Mouse (Mus musculus): ENCODE measurements around the gene Mob3c. TPM values are rescaled to one million over a fixed set of nuclear protein-coding genes. Genes with fewer than 3 reads are reported as not detected.

Gene Mob3c
- total RNA-seq, 1 experiment from 2014 or later = 14.8 TPM

DNA sequence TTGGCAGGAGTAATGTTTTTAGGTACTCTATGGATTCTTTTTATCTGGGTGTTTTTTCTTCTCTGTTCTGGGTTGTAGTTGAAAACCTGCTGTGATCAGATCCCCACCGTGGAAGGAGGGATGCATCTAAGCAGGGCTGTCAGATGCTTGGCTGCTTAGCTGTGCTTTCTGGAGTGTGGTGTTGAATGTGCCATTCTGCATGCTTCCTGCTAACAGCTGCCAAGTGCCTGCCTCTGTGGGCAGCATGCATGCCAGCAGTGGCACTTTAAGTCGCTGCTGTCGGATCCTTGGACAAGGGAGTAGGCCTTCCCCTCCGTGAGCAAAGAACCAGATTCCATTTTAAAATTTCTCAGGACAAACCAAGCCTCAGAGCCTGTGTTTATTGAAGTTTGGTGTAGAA lies 27.7 kb downstream of the Mob3c start:
- no peak for ATAC-seq (replicated peaks in 1 of 2; ENCODE audit: insufficient read depth in 1 of 2, low FRiP score in 2 of 2, low TSS enrichment in 1 of 2, low read depth in 1 of 2, poor library complexity in 2 of 2, severe bottlenecking in 2 of 2)

DNA sequence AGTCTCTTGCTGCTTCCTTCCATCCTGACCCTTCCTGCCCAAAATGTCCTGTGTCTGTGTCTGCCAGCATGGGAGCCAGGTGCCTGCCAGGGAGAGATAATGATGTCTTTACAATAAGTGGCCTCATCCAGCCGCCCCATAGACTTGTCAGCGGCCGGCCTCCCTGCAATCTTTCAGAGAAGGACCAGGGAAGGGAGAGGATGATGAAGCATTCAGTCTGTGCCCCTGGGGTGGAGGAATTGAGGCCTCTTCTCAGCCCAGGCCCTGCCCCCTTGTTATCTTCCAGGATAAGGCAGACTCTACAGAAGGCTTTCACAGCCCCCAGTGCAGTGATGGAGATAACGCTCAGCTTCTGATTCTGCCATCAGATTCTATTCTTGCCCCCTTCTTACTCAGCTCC lies 28.4 kb downstream of the Mob3c start:
- ATAC-seq (replicated peaks in 1 of 2; ENCODE audit: insufficient read depth in 1 of 2, low FRiP score in 2 of 2, low TSS enrichment in 1 of 2, low read depth in 1 of 2, poor library complexity in 2 of 2, severe bottlenecking in 2 of 2) = no peak

DNA sequence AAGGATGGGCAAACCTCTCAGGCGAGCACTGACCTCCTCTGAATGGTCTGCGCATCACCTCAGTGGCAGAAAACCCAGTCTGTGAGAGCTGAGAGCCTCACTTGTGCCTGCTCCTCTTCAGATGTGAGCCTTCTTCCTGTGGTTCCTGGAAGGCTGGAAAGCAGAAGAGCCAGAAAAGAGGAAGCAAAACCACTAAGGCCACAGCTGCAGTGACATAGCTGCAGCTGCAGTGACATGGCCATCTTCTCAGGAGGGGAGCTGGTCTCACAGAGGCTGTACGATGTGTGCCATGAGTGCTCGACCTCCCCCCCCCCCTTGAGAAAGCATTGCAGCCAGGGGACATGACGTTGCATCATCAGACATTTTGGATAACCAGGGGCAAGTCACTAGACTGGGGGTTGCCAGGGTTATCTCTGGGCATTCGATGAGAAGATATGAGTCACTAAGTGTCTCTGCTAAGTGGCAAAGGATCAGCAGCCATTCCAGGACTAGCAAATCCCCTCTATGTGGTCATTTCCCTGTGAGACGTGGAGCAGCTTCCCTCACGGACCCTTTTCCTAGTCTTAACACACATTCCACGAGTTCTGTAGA lies 29.5 kb downstream of the Mob3c start:
- peak; percentile 69 to 90 for ATAC-seq (replicated peaks in 1 of 2; ENCODE audit: insufficient read depth in 1 of 2, low FRiP score in 2 of 2, low TSS enrichment in 1 of 2, low read depth in 1 of 2, poor library complexity in 2 of 2, severe bottlenecking in 2 of 2)

DNA sequence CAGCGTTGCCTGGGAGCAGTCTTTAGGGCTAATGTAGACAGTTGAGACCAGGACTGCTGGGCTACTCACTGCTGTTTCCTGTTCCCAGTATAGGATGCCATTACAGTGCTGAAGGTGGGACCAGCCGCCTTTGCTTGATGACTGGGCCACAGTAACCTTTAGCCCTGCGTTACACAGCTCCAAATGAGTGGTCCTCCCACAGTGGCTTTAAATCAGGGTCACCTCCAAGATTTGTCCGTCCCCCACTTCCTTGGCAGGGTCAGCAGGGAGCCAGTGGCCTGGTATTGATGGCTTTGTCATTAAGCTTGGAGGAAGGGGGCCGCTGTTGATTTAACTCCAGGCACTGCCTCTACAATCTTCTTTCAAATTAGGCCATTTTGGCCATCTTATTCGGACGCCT lies 35.5 kb downstream of the Mob3c start:
- no peak for ATAC-seq (replicated peaks in 1 of 2; ENCODE audit: insufficient read depth in 1 of 2, low FRiP score in 2 of 2, low TSS enrichment in 1 of 2, low read depth in 1 of 2, poor library complexity in 2 of 2, severe bottlenecking in 2 of 2)

DNA sequence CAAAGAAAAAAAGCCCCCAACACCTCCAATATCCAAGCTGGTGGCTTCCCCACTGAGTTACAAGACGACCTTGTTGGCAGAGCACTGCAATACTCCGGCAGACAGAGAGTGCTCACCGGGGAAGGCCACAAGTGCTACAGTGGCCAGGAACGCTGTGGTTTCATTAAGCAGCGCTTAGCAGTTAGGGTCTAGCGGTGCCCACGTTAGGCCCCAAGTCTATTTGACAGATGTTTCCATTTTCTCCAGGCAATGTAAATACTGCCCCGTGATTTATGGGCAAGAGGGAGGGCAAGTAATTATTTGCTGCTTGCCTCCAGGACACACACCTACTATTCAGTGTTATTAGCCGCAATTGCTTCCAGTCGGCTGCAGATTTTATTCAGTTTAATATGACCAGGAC lies 36.0 kb downstream of the Mob3c start:
- ATAC-seq (replicated peaks in 1 of 2; ENCODE audit: insufficient read depth in 1 of 2, low FRiP score in 2 of 2, low TSS enrichment in 1 of 2, low read depth in 1 of 2, poor library complexity in 2 of 2, severe bottlenecking in 2 of 2) = no peak

DNA sequence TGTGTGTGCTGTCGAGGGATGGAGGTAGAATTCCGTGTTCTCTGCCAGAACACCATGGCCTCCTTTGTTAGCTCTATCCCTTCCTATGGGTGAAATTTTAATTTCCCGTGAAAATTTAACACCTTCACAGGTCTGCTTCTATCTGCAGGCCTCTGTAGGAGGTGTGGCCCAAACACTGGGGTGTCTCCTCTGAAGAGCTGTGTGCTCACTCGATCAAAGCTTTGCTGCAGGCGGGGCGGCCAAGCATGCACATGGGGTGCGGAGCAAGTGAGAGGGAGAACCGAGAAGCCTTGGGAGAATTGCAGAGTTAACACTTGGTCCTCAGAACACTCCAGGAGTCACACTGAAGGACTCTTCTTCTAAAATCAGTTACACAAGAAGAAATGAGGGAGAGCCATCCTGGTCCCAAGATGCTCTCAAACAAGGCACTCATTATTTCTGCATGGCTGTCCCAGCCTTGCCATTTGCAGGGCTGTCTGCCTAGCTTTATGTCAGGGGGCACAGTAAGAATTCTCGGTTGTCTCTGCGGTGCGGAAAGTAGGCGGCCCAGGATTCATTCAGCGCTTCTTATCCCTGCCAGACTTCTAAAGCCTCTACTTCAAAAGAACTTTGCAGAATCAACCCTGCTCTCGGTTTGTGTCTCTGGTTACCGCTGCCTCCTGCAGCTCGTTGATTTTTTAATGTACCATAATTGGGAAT lies 41.8 kb downstream of the Mob3c start:
- no peak for ATAC-seq (replicated peaks in 1 of 2; ENCODE audit: insufficient read depth in 1 of 2, low FRiP score in 2 of 2, low TSS enrichment in 1 of 2, low read depth in 1 of 2, poor library complexity in 2 of 2, severe bottlenecking in 2 of 2)

DNA sequence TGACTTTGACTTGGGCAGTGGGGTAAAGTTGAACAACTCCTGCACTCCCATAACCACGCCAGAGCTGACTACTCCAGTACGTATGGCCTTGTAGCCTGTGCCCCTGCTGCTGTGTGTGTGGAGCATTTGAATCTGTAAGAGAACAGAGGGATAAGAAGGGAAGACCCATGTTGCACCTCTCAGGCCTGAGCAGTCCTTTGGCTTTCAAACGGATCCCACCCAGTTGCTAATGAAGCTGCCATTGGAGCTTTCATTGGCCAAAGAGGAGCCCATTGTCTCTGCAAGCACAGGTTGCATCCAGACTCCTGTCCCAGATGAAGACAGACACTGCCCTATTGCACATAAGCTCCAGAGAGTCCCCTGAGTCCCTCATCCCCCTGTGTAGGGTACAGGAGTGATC lies 45.3 kb downstream of the Mob3c start:
- ATAC-seq (replicated peaks in 1 of 2; ENCODE audit: insufficient read depth in 1 of 2, low FRiP score in 2 of 2, low TSS enrichment in 1 of 2, low read depth in 1 of 2, poor library complexity in 2 of 2, severe bottlenecking in 2 of 2) = no peak

DNA sequence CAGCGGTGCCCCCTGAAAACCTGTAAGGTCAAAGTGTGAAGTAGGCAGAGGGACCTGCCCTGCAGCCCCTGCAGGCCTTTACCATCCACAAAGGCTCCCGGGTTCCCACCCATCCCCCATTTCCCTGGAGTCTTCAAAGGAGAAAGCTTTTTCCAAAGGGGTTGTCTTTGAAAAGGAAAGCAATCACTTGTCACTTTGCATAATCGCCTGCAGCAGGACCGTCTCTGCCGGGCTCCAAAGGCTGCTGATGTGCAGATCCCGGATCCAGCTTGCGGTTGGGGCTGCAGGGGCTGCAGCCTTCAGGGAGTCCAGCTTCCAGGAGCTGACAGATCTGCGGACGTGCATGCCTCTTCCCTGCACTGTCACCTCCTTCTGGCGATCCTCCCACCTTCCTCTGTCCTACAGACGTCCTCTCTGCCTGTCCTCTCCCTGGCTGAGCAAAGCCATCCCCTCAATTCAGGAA lies 50.4 kb downstream of the Mob3c start:
- no peak for ATAC-seq (replicated peaks in 1 of 2; ENCODE audit: insufficient read depth in 1 of 2, low FRiP score in 2 of 2, low TSS enrichment in 1 of 2, low read depth in 1 of 2, poor library complexity in 2 of 2, severe bottlenecking in 2 of 2)

DNA sequence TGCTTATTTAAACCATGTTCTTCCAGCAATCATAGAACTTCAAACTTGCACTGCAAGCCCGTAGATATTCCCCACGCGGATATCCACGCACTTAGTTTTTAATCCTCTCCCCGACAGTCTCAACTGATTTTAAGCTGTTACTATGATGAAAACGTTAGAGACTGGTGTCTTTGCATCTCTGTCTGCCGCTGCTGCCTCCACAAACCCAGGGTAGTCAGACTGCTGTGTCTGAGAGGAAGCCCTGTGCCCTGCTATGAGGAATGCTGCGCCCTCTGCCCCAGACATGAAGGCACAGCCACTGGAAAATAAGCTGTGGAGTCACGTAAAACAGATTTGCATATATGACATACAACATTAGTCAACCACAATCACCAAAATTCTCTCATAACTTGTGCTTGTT lies 50.9 kb downstream of the Mob3c start:
- no peak for ATAC-seq (replicated peaks in 1 of 2; ENCODE audit: insufficient read depth in 1 of 2, low FRiP score in 2 of 2, low TSS enrichment in 1 of 2, low read depth in 1 of 2, poor library complexity in 2 of 2, severe bottlenecking in 2 of 2)

DNA sequence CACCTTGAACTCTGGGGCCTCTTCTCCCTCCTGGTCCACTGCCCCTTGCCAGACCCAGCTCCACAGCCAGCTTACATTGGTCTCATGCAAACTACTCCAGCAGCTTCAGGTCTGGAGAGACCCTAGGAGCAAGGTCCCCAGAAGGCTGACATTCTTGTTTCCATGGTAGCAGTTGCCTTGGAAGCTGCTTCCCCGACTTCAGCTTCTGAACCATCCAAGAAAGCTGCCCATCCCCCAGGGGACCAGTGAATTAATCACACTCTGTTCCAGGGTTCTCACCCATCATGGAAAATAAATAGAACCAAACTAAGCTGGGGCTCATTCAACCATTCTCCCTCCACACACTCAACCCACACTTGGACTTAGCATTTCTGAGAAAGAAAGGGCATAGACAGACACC lies 53.3 kb downstream of the Mob3c start:
- ATAC-seq (replicated peaks in 1 of 2; ENCODE audit: insufficient read depth in 1 of 2, low FRiP score in 2 of 2, low TSS enrichment in 1 of 2, low read depth in 1 of 2, poor library complexity in 2 of 2, severe bottlenecking in 2 of 2) = no peak

DNA sequence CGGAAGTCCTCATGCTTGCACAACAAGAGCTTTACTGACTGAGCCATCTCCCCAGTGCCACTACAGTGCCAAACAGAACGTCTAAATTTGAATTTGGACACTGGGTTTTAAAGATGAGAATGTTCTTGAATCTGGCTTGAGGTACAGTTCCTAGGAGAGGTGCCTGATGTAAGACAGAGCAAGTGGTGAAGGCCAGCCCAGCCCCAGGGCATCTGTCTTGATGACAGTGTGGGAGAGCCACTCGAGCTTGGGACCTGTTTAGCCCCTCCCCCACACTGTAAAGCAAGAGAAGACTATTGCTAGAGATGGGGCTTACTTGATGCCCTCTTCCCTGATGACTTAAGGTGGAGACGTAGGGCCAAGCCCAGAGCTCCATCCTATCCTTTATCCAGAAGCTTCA lies 54.3 kb downstream of the Mob3c start:
- ATAC-seq (replicated peaks in 1 of 2; ENCODE audit: insufficient read depth in 1 of 2, low FRiP score in 2 of 2, low TSS enrichment in 1 of 2, low read depth in 1 of 2, poor library complexity in 2 of 2, severe bottlenecking in 2 of 2) = no peak

DNA sequence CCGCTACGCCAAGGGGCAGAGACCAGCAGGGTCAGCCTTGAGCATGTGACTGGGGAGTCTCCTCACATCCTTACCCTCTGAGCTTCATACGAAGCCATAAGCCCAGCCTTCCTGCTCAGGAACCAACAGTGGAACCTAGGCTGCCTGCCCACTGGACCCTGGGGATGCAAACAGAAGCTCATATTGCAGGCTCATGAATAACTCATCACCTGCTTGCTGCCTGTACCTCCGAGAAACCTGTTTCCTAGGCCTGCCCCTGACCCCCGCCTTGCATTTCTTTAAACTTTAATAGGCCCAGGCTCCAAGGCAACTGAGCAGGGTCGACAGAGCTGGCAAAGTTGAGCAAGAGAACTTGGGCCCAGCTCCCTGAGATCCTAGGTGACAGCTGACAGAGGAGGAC lies 56.1 kb downstream of the Mob3c start, which contains the start of gene Kncn:
Kncn (plus strand) TSS at position 379 of the 400 bp plus-strand sequence.
- no peak for ATAC-seq (replicated peaks in 1 of 2; ENCODE audit: insufficient read depth in 1 of 2, low FRiP score in 2 of 2, low TSS enrichment in 1 of 2, low read depth in 1 of 2, poor library complexity in 2 of 2, severe bottlenecking in 2 of 2)

Other genes with a start within 250 kb of the Mob3c start
- not detected in 2 replicates for gene Cyp4a32, start 227.1 kb upstream of the Mob3c start, total RNA-seq (2017)
- 0.94 and 1.2 TPM in 2 replicates for gene Cyp4b1, start 180.4 kb upstream of the Mob3c start, total RNA-seq (2017)
- gene Efcab14, start 90.3 kb upstream of the Mob3c start, total RNA-seq (2017) = 62.3 and 65.2 TPM in 2 replicates
- gene Tex38, start 47.1 kb upstream of the Mob3c start, total RNA-seq (2017) = not detected in 2 replicates
- 13.7 and 16.8 TPM in 2 replicates for gene Atpaf1, start 43.3 kb upstream of the Mob3c start, total RNA-seq (2017)
- gene Mknk1, start 11.1 kb downstream of the Mob3c start, total RNA-seq (2017) = 40.2 and 48.3 TPM in 2 replicates
- gene Kncn, start 56.3 kb downstream of the Mob3c start, total RNA-seq (2017) = not detected in 2 replicates
- not detected in 2 replicates for gene 6430628N08Rik, start 62.6 kb downstream of the Mob3c start, total RNA-seq (2017)
- gene Dmbx1, start 111.8 kb downstream of the Mob3c start, total RNA-seq (2017) = not detected in 2 replicates
- gene Faah, start 189.8 kb downstream of the Mob3c start, total RNA-seq (2017) = 10.6 and 20.4 TPM in 2 replicates
- gene Nsun4, start 225.8 kb downstream of the Mob3c start, total RNA-seq (2017) = 12.1 and 21.3 TPM in 2 replicates
- 259 and 445 TPM in 2 replicates for gene Uqcrh, start 247.0 kb downstream of the Mob3c start, total RNA-seq (2017)
- gene Lrrc41, start 247.2 kb downstream of the Mob3c start, total RNA-seq (2017) = 11.8 and 20.5 TPM in 2 replicates